Mouse (Mus musculus) liver, postnatal 0 days (tissue): ENCODE results near the gene Nasp. TPM values are rescaled to one million over a fixed set of nuclear protein-coding genes. Genes with fewer than 3 reads are reported as not detected.
A peak's percentile ranks its signal among the peaks of the same experiment; 100 is the strongest.

Experiments used
- ATAC-seq: fragments of 200-750 bp; cut with Nextera tagmentation; 2 replicates; pipeline ENCODE4 v1.8.0; 2017; ENCODE audit warnings: mild to moderate bottlenecking, moderate library complexity
- DNase-seq: peaks from one replicate; pipeline ENCODE4 v3.0.0-alpha.2; 2016
- H3K27ac ChIP-seq: fragments of 300-500 bp; sonication (generic); 2 replicates; pipeline ENCODE4 v1.5.1; 2014; ENCODE audit warnings: antibody characterized with exemption, moderate library complexity, mild to moderate bottlenecking, low read depth
- H3K27me3 ChIP-seq: fragments of 300-500 bp; sonication (generic); 2 replicates; pipeline ENCODE4 v1.6.1; 2014; ENCODE audit warnings: low read length, control low read depth, mixed read lengths; ENCODE audit not compliant: insufficient read depth
- H3K36me3 ChIP-seq: fragments of 300-500 bp; sonication (generic); replicated peaks from 2 replicates; pipeline ENCODE4 v1.6.1; 2014; ENCODE audit warnings: mild to moderate bottlenecking, control low read depth, low read length, moderate library complexity, mixed read lengths; ENCODE audit not compliant: insufficient read depth
- H3K4me1 ChIP-seq: fragments of 300-500 bp; sonication (generic); 2 replicates; pipeline ENCODE4 v1.6.1; 2014; ENCODE audit warnings: antibody characterized with exemption, mild to moderate bottlenecking, control low read depth; ENCODE audit not compliant: insufficient read depth
- H3K4me2 ChIP-seq: fragments of 300-500 bp; sonication (generic); 2 replicates; pipeline ENCODE4 v1.6.1; 2014; ENCODE audit warnings: low read depth, mild to moderate bottlenecking, low read length, moderate library complexity, mixed read lengths
- H3K4me3 ChIP-seq: fragments of 300-500 bp; sonication (generic); 2 replicates; pipeline ENCODE4 v1.5.1; 2014; ENCODE audit warnings: low read depth, low read length
- H3K9ac ChIP-seq: fragments of 300-500 bp; sonication (generic); replicated peaks from 2 replicates; pipeline ENCODE4 v1.6.1; 2014; ENCODE audit warnings: mild to moderate bottlenecking, moderate library complexity
- H3K9me3 ChIP-seq: fragments of 300-500 bp; sonication (generic); 2 replicates; pipeline ENCODE4 v1.6.1; 2016; ENCODE audit warnings: mild to moderate bottlenecking, control low read depth, low read length, mixed read lengths
- CTCF ChIP-seq: sonication (generic); IDR thresholded peaks from 2 replicates; pipeline ENCODE4 v1.5.1; 2016; ENCODE audit warnings: antibody characterized with exemption, low read depth
- EP300 ChIP-seq: IDR thresholded peaks from 2 replicates; pipeline ENCODE4 v1.6.1; 2016; ENCODE audit warnings: antibody characterized with exemption, low read depth, mild to moderate bottlenecking
- WGBS: fragments of 180-500 bp; shearing (Covaris S2); extraction: QIAGEN DNeasy Blood & Tissue Kit; methylation state at CpG from one replicate; pipeline ENCODE4 v1.1.7; 2014; ENCODE audit not compliant: insufficient replicate concordance; 5-methylcytosine and 5-hydroxymethylcytosine counted together
- polyA plus RNA-seq: library from polyadenylated mRNA; unstranded; fragments of >200 nt; fragmentation: Nextera tagmentation; extraction: Ambion mirVana; gene quantifications from 2 replicates; pipeline ENCODE4 v1.2.1, GENCODE M21; 2015

Gene Nasp
- polyA plus RNA-seq, 1 experiment from 2014 or later: 30.0 TPM

DNA sequence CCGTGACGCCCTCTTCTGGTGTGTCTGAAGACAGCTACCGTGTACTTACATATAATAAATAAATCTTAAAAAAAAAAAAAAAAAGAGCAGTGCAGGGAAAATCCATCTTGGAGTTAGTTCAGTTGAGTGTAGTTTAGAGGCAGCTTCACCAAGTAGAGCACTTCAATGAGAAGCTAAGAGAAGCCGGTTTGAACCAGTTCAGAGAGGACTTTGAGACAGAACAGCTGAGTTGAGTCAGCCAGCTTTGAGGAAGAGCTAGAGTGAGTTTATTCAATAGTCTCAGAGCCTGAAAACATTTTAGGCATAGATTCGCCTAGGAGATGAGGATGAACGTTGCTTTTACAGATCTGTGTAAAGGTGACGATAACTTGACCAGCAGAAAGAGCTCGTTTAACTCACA lies 31.9 kb downstream of the Nasp start:
- no peak overlapping the region for H3K9ac ChIP-seq
- H3K4me1 ChIP-seq: peaks cover 17% of the 10 kb centered on the region
- ATAC-seq: no peak
- no peak for TF ChIP-seq CTCF
- H3K4me2 ChIP-seq: no peak overlapping the region
- H3K36me3 ChIP-seq: peaks cover 33% of the 10 kb centered on the region
- H3K27me3 ChIP-seq: no peaks in the 10 kb centered on the region
- WGBS: 82% methylated on average over 8 of the region's 8 CpGs
- no peak overlapping the region for H3K27ac ChIP-seq
- H3K9me3 ChIP-seq: no peaks in the 10 kb centered on the region
- no peak for DNase-seq
- no peak overlapping the region for H3K4me3 ChIP-seq

DNA sequence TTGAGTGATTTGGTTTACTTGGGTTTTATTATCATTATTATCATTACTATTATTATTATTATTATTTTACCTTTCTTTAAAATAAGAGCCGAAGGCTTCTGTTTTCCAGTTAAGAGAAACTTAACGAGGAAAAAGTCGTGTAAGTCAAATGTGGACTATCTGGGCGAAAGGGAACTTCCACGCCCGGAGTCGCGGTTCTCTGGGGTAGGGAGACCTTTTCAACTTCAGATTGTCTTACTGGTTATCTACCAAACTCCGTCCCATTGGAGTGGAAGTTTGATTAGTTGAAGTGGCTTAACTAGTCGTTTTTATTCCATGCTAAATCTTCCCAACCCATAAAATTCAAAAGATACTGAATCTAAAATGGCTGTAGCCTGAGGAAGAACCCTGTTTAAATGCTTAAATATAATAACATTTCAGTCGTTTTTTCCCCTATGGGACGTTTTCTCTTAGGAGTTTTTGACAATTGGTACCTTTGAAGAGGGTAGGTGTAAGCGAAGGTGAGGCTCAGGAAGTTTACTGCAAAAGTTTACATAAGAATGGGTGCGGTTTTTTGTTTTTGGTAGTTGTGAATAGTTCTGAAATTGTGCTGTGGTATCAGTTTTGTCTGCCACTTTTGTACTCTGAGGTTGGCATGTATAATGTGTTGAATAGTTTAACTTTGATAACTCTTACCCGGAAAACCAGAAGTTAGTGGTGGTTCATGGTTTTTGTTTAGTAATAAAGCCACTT lies 69.4 kb downstream of the Nasp start:
- H3K36me3 ChIP-seq: peaks cover under 1% of the 10 kb centered on the region
- H3K9me3 ChIP-seq: no peaks in the 10 kb centered on the region
- ATAC-seq (no peak), DNase-seq (no peak)
- peak overlapping the region; percentile 91 for H3K27ac ChIP-seq
- WGBS: 1% methylated on average over 15 of the region's 15 CpGs
- peak overlapping the region; percentile 88 for H3K4me2 ChIP-seq
- peak overlapping the region; percentile 90 for H3K9ac ChIP-seq
- peaks cover 13% of the 10 kb centered on the region for H3K4me1 ChIP-seq
- peak overlapping the region; percentile 87 for H3K4me3 ChIP-seq
- TF ChIP-seq EP300 (0 out of 2 replicates have a peak, but pooled peaks have one; percentile 20), CTCF (no peak)
- H3K27me3 ChIP-seq: no peaks in the 10 kb centered on the region

DNA sequence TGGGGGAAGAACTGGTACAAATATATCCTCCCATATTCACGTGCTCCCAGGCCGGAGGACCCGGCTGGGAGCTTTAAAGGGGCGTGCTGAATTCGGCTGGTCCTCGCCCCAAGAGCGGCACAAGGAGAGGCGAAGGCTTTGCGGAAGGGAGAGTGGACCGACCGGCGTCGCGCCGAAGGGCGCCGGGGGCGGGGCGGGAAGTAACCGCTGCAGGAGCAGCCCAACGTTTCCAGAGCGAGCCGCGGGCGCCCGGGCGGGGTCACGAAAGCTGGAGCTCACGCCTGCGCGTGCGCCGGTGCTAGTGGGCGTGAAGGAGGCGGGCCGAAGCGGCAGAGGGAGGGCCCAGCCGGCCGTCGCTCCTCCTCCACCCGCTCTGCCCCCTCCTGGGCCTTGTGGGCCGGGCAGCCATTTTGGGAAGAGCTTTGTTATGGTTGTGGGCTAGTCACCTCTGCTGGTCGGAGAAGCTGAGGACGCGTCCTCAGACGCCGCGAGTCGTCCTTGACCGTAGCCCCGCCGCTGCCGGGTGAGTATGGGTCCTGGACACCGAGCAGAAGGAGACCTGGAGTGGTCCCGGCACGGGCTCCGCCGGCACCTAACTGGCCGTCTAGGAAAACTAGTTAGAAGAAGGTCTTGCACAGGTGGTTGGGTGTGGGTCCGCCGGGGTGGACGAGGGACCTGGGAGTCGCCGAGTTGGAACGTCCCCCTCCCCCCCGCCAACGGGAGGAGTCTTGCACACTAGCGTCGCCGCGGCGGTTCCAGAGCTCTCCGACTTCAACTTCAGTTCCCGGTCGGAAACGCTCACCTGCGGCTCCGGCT lies 70.2 kb downstream of the Nasp start, which contains the start of gene Gpbp1l1:
Gene Gpbp1l1 (plus strand): TSS at position 353 of the 816 bp plus-strand sequence.
- peaks cover 13% of the 10 kb centered on the region for H3K4me1 ChIP-seq
- peak within 1 kb of the TSS; percentile 91 for H3K27ac ChIP-seq
- peak within 1 kb of the TSS; percentile 87 for H3K4me3 ChIP-seq
- no peaks in the 10 kb centered on the region for H3K27me3 ChIP-seq
- DNase-seq: peak; percentile 99
- peak; percentile 94 for ATAC-seq
- peaks cover 3% of the 10 kb centered on the region for H3K36me3 ChIP-seq
- H3K9ac ChIP-seq: peak within 1 kb of the TSS; percentile 90
- TF ChIP-seq EP300 (no peak), CTCF (peak; percentile 67)
- peak within 1 kb of the TSS; percentile 88 for H3K4me2 ChIP-seq
- 1% methylated on average over 77 of the region's 78 CpGs for WGBS
- no peaks in the 10 kb centered on the region for H3K9me3 ChIP-seq

DNA sequence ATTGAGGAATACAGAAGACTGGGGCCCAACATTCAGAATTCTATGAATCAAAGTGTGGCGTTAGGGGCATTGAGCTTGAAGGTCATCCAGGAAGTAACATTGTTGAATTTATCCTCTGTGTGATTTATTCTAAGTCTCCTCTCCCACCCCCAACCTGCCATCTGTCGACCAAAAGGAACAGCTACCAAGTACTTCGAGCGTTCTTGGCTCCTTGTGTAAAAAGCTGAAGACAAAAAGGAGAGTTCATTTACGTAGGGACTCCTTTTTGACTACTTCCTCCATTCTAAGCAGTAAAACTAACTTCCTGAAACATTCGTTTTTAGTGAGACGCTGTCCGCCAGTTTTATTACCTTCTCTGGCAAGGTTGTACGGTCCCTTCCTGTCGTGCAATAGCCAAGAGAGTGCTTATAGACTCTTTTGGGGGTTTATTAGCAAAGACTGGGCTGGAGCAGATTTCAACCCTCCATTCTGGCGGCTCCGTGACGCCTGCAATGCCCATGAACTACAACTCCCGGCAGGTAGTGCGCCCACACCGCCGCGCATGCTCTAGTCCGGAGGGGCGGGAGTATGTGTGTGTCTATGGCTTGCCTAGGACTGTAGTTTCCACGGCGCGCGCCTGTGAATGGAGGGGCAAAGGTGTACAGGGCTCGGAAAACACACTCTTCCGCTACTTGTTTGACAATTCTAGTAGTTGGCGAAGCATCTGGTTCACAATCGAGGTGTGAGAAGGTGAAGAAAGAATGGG lies 71.0 kb downstream of the Nasp start:
- Histone ChIP-seq H3K27ac (peak overlapping the region; percentile 91), H3K4me2 (peak overlapping the region; percentile 88), H3K9me3 (no peaks in the 10 kb centered on the region), H3K4me3 (peak overlapping the region; percentile 87), H3K27me3 (no peaks in the 10 kb centered on the region), H3K9ac (peak overlapping the region; percentile 90), H3K36me3 (peaks cover 7% of the 10 kb centered on the region; the same call in 1 of the 2 replicates), H3K4me1 (peaks cover 10% of the 10 kb centered on the region)
- TF ChIP-seq EP300: no peak
- TF ChIP-seq CTCF: no peak
- DNase-seq (peak; percentile 95), ATAC-seq (peak; percentile 92)
- WGBS: under 1% methylated on average over 28 of the region's 28 CpGs

DNA sequence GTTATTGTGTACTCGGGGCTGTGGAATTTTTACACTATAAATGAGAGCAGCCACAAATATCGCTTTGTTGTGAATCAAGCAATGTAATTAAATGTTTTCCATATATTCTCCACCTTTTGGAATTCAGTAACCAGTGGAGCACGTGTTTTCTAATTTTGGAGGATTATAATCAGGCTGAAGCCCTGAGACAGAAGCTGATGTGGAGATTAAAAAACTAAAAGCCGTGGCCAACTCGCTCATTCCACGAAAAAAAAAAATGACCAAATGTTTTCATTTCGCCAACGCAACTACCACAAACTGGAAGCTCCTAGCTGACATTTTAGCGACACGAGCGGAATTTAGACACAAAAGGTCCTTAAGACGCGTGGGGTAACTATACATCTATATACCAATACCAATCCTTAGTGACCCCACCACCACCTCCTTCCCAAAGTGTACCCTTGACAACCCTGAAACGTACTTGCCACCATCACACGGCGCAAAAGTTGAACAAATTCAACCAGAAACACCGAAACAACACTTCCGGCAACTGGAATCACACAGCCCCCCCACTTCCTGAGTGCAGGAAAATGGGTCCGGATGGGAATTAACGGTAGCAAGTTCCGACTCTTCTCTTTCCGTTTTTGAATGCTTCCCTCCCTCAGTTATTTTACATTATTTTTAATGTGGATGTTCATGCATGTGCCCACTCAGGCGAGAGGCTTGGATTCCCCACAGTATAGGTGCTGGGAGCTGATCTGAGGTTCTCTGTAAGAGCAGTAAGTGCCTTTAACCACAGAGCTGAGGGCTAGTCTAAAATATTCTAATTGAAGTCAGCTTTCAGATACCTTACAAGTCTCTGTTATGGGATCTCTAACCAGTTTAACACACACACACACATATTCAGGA lies 72.1 kb downstream of the Nasp start, which contains the start of gene Tmem69:
Gene Tmem69 (minus strand): TSS at position 524 of the 888 bp plus-strand sequence.
- Histone ChIP-seq H3K4me1 (peaks cover 5% of the 10 kb centered on the region; the same call in 1 of the 2 replicates), H3K4me3 (peak within 1 kb of the TSS; percentile 87), H3K36me3 (peaks cover 7% of the 10 kb centered on the region; the same call in 1 of the 2 replicates), H3K4me2 (peak within 1 kb of the TSS; percentile 88), H3K9me3 (no peaks in the 10 kb centered on the region), H3K27ac (peak within 1 kb of the TSS; percentile 91), H3K27me3 (no peaks in the 10 kb centered on the region), H3K9ac (peak within 1 kb of the TSS; percentile 90)
- TF ChIP-seq EP300 (no peak), CTCF (no peak)
- peak; percentile 84 for DNase-seq
- WGBS: 3% methylated on average over 23 of the region's 23 CpGs
- no peak for ATAC-seq
